Mouse (Mus musculus) megakaryocyte, adult 5-6 weeks (primary cell): ENCODE results near the gene Ezh1. TPM values are rescaled to one million over a fixed set of nuclear protein-coding genes. Genes with fewer than 3 reads are reported as not detected.
A peak's percentile ranks its signal among the peaks of the same experiment; 100 is the strongest.

ENCODE experiments used
- ATAC-seq: 2 replicates; pipeline ENCODE4 v1.8.0; 2016; ENCODE audit warnings: mild to moderate bottlenecking, inconsistent platforms; ENCODE audit not compliant: poor library complexity, severe bottlenecking
- total RNA-seq, 2 experiments: library from RNA; stranded (forward) in 1 of 2; stranded (reverse) in 1 of 2; fragments of 153-499, 151-499 nt in 1 of 2; fragments of 221-1000, 200-1000 nt in 1 of 2; gene quantifications; 2 replicates each; pipeline versions ENCODE4 v1.2.3 to v1.2.4; 2015 to 2017

Gene Ezh1
- total RNA-seq, 2 experiments from 2014 or later = 20.0 to 20.1 TPM

DNA sequence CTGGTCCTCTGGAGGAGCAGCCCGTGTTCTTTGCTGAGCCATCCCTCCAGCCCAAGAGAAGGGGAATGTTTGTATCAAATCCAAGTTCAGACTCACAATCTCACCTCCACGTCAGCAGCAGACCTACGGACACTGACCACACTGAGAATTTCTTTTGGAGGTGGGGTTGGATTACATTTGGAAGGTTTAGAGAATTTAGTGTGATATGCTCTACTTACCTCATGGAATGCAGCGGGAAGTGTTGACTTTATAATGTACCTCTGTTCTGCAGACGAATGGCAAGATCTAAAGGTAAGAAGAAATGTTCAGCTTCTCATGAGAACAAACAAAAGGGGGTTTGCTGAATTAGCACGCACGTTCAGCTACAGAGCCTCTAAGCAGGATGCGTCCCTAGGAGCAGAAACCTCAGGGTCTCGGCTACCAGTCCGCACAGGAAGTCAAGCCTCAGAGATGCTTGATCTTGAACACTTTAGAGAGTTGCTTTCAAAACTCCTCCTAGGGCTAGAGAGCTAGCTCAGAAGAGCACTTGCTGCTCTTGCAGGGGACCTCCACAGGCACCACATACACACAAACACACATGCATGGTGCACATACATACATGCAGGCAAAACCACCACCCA is 7.7 kb downstream of the Ezh1 start:
- no peak for ATAC-seq

DNA sequence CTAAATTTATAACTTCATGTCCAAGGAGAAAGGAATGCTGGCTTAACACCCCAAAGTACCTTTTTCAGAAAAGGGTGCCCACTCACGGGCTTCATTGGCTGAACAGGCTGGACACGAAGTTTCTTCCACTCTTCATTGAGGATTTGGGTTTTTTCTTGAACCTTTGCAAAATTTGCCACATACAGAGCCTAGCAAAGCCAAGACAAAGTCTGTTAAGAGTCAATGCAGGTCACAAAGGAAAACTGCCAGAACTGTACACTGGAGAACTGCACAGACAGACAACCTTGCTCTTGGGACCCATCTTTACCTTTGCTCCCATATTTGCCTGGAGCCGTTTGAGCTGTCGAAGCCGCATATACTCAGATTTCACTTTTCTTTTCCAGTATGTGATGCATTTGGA is 9.3 kb downstream of the Ezh1 start:
- ATAC-seq = no peak

DNA sequence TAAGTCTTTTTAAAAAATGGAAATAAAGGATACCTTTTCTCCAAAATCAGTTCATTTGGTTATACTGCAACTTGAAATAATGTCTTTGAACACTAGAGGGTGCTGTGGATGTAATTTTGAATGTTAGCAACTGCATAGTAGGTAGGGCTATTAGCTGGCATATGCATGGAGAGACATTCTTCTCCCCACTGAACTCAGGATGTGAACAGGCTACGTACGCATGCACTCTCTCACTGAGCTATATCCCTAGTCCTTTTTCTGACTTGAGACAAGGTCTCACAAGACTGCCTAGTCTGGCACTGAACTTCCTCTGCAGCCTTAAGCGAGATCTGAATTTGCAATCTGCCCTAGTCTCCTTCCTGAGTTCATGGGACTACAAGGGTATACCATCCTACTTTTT is 14.3 kb downstream of the Ezh1 start:
- ATAC-seq = peak; percentile 71

DNA sequence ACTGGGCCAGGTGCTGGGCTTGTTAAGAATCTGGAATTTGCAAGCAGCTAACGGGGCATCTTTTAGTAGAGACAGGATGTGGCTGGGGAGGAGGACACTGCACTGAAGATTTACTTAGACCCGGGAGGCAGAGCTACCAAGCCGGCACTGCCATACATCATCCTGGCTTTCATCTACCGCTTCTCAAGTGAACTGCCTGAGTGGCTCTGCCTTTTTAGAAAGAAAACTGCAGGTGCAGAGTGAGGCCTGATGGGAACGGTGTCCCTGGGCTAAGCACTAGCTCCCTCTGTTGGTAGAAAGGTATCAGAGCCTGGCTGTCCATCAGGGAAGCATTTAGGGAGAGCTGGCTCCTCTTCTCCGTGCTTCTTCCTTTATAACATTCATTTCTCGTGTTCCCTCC is 25.3 kb downstream of the Ezh1 start:
- ATAC-seq = peak; percentile 47; the same call in 1 of the 2 replicates

DNA sequence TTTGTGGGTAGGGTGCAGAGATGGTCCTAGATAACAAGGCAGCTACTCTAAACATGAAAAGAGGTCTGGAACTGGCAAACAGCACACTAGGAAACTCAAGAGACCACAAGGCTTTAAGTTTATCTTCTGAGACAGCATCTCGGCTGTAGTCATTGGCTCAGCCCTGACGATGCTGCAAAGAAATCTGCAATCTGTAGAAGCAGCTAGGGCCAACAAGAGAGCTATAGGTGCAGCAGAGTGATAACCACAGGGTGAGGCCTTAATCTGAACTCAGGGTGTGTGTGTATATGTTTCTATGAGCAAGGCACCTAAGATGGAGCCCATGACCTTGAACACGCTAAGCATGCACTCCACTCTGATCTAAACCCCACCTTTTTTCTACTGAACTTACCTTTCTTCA is 26.7 kb downstream of the Ezh1 start:
- no peak for ATAC-seq

DNA sequence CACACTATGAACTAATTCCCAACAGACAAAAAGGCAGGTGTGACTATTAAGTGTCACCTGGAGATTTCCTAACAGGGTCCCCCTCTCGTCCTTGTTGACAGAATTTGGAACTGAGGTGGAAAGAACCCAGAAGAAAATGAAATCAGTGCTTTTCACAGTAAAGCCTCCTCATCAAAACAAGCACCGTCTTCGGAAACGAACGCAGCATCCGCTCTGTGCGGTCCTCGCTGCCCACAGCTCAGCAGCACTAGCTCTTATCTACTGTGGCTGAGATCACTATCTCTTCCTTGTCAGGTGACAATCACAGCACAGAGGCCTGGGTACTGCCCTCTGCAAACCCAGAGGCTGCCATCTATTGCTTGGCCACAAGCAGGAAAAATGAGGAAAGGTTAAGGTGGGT is 30.1 kb downstream of the Ezh1 start:
- ATAC-seq = no peak

DNA sequence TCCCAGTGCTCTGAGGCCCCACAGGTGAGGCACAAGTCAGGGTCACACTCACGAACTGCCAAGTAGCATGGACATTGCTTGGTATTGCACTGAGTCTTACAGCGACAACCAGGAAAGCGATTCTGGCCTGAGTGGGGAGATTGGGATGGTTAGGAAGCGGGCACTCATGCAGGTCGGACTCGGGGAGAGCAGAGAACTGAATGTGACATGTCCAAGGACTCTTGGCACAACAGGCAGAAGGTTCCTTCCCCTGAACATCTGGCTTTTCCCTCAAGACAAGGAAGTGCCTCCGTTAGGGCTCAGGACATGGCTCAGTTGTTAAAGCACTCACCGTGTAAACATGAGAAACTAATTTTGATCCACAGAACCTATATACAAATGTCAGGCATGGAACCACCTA is 30.7 kb downstream of the Ezh1 start:
- no peak for ATAC-seq

DNA sequence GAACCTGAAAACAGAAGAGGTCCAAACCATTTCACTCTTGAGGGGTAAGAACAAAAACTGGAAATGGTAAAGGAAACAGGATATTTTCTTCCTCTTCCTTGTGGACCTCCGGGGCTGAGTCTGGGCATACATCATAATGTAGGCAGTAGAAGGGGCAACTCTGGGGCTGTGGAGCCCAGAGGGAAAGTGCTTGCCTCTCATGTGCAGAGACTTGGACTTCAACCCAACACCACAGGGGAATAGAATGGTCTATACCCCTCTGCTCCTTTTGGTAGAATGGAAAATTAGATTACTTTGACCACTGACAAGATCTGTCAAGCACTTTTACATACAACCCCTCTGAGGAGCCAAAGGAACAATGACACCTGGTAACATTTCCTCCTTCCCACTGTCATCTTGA is 31.2 kb downstream of the Ezh1 start:
- no peak for ATAC-seq

DNA sequence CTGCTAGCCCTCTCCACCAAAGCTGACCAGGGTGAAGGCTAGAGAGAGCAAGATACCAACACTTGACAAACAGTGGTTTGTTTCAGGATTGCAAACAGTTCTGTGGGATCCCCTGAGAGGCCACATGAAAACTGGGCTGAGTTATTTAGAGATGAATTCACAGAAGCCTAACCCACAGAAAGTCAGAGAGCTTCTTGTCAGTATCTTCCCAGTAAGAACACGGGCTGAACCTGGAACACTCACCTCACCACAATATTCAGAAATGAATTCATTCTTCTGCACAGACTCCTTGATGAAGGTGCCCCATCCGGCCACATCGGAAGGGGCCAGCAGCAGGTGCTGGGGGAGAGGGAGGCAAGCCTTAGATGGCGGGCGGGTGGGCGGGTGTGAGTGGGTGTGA is 31.6 kb downstream of the Ezh1 start:
- ATAC-seq = no peak

DNA sequence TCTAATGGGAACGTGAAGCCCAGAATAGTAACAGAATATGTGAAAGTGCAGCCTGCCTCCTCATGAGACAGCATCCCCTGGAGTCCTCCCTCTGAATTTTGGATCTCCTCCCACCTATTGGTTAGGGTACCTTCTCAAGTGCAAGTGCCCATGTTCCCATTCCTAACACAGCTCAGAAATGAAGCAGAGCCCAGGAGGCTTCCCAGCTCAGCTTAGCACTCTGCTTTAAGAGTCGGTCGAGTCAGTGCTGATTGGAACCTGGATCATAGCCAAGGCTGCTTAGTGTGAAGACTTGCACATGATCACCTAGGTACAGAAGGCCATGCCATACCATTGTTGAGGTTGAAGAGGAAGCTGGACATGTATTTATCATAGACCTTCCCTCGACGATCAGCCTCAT is 32.1 kb downstream of the Ezh1 start:
- ATAC-seq = no peak

DNA sequence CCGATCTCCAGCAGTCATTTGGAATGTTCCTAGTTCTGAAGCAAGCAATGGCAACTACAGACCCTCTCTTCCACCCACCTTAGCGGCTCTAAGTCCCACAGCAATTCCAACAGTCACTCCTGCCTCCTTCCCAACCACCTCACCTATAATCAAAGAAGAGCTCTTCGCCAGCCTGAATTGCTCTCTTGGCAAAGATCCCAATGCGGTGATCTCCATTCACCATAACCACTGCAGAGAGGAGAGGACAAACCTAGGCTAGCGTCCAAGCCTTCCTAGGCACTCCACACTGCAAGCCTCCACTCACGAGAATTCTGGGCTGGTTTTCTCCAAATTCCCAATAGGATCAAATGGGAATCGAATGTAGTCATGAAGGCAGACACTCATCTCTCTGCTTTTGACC is 33.2 kb downstream of the Ezh1 start:
- no peak for ATAC-seq

DNA sequence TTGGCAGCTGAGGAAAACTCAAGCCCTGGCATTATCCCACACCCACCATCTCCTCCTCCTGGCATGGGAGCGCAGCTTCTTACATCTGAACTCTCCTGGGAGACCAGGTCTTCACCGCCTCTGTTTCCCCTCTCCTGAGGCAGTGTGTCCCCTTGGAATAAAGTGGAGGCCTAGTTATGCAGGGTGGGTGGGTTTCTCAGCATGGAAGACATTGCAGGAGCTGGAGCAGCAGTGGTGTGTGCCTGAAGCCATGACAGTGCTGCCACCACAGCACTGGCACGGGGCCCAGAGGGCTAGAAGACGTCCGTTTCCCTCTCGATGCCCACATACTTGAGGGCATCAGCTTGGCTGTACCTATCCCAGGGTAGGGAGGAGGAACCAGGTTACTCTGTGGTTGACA is 33.6 kb downstream of the Ezh1 start:
- no peak for ATAC-seq

DNA sequence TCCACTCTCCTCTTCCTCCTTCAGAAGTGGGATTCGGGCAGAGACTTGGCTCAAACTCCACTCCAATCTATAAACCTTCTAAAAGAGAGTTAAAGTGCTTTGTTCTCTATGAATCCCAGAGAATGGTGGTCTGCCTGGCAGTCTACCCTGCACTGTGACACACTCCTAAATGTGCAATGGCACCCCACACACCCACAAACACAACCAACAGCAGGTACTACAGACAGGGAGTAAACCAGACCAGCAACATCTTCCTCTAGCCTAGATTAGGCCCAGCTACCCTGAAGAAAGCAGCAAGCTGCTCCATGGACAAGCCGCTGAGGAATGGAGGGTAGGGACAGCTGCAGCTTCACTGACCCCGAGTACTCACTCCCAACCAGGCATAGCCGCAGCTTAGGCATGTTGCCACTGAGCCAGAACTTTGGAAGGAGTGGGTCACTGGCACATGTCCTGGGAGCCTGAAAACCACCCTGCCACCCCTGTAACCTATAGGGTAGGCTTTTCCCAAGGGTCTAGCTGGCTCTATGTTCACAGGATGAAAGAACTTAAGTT is 34.3 kb downstream of the Ezh1 start:
- no peak for ATAC-seq

DNA sequence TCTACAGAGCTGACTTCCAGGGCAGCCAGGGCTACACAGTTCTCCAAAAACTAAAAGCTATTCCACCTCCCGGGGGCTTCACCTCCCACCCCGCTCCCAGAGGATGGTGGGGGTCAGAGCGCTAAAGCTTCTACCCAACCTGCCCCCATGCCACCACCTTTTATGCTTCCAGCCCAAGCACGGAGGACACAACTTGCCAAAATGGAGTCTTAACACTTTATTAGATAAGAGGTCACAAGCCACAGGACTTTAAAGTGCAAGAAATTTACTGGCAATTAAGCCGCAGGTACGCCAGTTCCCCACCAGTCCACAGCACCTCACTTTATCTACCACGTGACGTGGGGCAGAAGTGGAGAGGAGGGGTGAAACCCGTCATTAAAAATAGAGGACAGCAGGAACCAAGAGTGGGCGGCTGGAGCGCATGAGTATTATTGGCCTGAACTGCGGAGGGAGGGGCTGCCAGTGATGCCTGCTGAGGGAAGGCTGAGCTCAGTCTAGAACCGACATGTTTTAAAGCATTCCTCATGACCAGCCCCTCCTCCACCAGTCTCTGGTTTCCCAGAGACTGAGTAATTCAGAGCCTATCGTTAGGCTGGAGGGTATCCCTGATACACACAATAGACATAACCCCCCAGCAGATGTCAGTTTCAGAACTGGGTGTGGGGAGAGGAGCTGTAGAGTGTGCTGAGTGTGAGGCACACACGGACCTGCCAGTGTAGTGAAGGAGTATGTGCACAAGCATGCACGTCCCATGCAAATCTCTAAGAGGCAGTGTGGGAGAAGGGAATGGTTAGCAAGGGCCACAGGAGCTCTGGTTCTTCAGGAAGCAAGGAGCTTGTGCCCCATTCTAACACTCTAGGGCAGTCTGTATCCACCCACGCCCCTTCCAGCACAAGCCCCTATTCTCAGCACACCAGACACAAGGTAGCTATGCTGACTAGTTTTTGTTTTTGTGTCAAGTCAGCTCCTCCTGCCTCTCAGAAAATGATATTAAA is 35.1 kb downstream of the Ezh1 start:
- no peak for ATAC-seq

DNA sequence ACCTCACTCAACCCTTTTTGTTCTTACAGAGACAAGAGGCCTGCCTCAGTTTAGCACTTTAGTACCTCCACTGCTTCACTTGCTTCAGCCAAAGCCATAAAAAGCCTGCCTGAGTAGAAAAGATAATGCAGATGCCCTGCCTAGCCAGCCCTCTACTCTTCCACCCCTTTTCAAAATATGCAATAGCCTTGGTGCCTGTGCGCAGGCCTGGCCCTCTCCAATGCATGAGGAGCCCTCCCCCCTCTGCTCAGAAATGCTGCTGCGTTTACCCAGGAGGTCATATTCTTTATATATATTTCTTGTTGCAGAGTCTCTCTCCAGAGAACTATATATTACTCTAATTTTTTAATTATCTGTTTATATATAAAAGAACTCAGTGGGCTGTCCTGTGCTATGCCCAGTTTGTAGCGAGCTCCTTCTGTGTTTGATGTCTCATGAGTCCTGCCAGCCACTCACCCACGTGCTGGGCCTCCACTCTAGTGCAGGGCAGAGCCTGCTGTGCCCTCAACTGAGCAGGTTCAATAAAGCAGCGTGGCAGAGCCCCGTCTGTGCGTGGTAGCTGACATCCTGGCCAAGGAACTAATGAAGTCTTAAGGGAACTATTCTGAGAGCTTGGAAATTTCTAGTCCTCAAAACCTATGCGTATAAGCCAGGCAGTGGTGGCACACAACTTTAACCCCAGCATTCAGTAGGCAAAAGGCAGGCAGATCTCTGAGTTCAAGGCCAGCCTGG is 35.9 kb downstream of the Ezh1 start:
- ATAC-seq = no peak

DNA sequence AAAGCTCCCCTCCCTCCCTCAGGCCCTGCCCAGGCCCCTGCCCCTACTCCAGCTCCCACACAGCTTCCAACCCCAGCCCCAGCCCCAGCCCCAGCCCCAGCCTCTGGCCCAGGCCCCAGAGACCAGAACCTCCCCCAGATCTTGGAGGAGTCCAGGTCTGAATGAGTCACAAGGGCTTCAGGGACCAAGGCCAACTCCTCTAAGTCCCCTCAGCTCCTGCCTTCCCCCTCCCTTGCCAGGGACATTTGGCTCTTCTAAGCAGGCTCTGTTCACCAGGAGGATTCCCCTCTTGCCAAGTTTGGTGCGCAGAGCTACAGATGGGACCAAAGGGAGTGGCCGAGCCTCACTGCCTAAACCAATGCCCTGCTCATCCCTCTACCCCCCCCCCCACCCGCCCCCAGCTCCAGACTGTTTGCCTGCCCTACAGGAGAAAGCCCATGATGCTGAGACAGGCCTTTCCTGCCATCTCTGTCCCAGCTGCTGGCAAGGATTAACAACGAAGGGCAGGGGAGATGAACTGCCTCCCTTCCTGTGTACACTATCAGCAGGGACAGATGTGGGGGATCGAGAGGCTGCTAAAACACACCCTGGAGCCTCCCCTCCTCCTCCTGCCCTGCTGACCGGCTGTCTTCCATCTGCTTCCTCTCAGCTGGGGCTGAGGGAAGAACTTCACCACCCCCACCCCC is 36.6 kb downstream of the Ezh1 start:
- ATAC-seq = no peak

DNA sequence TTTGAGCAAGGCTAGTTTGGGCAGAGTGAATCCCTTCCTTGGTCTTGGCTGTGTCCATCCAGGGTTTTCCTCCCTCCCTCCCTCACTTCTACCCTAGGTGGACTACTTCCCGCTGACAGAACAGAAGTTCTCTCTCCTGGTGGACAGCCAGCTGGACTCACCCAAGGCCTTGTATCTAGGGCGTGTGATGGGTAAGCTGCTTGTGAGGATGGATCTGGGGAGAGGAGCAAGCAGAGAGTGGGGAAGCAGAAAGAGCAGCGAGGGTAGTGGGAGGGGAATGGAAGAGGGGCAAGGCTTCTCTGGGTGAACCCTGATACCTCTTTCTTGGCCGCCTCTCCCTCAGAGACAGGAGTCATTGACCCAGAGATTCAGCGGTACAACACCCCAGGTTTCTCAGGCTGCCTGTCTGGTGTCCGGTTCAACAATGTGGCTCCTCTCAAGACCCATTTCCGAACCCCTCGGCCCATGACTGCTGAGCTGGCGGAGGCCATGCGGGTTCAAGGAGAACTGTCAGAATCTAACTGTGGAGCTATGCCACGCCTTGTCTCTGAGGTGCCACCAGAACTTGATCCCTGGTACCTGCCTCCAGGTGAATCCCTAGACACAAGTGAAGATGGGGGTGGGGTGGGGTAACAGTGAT is 38.0 kb downstream of the Ezh1 start:
- no peak for ATAC-seq

DNA sequence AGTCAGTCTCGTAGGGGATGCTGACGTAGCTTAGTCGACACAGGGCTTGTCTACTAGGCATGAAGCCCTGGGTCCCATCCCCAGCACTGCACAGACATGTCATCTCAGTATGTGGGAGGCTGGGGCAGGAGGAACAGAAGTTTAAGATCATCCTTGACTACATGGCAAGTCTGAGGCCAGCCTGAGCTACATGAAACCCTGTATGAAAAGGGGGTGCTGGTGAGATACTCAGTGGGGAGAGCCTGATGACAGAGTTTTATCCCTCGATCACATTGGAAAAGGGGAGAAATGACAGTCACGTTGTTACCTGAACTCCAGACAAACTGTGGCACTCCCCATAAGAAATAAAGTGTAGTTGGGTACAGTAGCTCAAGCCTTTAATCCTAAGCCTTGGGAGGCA is 38.7 kb downstream of the Ezh1 start:
- no peak for ATAC-seq

DNA sequence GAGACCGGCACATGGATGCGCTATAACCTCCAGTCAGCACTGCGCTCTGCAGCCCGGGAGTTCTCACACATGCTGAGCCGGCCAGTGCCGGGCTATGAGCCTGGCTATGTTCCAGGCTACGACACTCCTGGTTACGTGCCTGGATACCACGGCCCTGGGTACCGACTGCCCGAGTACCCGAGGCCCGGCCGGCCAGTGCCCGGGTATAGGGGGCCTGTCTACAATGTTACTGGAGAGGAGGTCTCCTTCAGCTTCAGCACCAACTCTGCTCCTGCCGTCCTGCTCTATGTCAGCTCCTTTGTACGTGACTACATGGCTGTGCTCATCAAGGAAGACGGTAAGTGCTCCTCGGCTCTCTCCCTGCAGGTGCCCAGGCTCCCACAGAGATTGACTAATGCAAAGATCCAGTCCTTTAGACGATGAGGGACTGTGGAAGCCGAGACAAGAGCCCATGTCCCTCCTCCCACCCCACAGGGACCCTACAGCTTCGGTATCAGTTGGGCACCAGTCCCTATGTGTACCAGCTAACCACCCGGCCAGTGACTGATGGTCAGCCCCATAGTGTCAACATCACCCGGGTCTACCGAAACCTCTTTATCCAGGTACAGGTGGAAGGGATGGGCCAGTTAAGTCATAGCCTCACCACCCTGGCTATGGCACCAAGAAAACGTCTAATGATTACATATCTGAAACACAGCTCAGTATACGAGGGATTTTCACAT is 39.6 kb downstream of the Ezh1 start:
- no peak for ATAC-seq

DNA sequence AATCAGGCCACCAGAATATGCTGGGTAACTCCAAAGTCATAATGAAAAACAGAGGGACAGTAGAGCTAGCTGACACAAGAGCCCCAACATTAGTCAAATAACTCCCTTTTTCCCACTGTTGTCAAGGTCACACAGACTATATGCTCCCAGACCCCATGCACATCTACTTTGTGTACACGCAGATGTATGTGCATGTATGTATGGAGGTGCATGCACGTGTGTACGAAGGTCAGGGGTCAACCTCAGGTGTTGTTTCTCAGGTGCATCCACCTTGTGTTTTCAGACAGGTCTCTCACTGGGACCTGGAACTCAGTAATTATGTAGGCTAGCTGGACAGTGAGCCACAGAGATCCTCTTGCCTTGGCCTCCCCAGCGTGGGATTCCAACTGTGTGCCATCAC is 40.8 kb downstream of the Ezh1 start:
- no peak for ATAC-seq
